Mouse (Mus musculus): ENCODE results near the gene Vgll4.

- no peak for TF ChIP-seq POLR2A (IDR thresholded peaks at IDR 0.05; ENCODE audit: low read depth, low read length)
- no peak for TF ChIP-seq CTCF (IDR thresholded peaks at IDR 0.05; ENCODE audit: extremely low read depth, insufficient read depth, insufficient read length, insufficient replicate concordance)
These were observed 75.2 kb downstream of the Vgll4 start for GRCm38 (mm10) chr6:114894548-114895106.
